Mouse (Mus musculus) heart, embryonic 12.5 days (tissue): ENCODE data around the gene Pms1. TPM values are rescaled to one million over a fixed set of nuclear protein-coding genes. Genes with fewer than 3 reads are reported as not detected.

ENCODE experiments used
- ATAC-seq: fragments of 200-750 bp; cut with Nextera tagmentation; 2 replicates; pipeline ENCODE4 v1.8.0; 2017; ENCODE audit warnings: moderate TSS enrichment, moderate library complexity; ENCODE audit not compliant: insufficient number of reproducible peaks, low FRiP score
- H3K27ac ChIP-seq: fragments of 300-500 bp; sonication (generic); 2 replicates; pipeline ENCODE4 v1.5.1; 2016; ENCODE audit warnings: mild to moderate bottlenecking, moderate library complexity; ENCODE audit not compliant: poor library complexity, severe bottlenecking
- H3K27me3 ChIP-seq: fragments of 300-500 bp; sonication (generic); replicated peaks from 2 replicates; pipeline ENCODE4 v1.6.1; 2016; ENCODE audit warnings: mild to moderate bottlenecking, moderate library complexity
- H3K36me3 ChIP-seq: fragments of 300-500 bp; sonication (generic); 2 replicates; pipeline ENCODE4 v1.6.1; 2016; ENCODE audit warnings: mild to moderate bottlenecking, moderate library complexity
- H3K4me1 ChIP-seq: fragments of 300-500 bp; sonication (generic); replicated peaks from 2 replicates; pipeline ENCODE4 v1.6.1; 2016; ENCODE audit warnings: mild to moderate bottlenecking
- H3K4me2 ChIP-seq: fragments of 300-500 bp; sonication (generic); 2 replicates; pipeline ENCODE4 v1.6.1; 2016; ENCODE audit warnings: mild to moderate bottlenecking, moderate library complexity
- H3K4me3 ChIP-seq: fragments of 300-500 bp; sonication (generic); 2 replicates; pipeline ENCODE4 v1.5.1; 2016; ENCODE audit warnings: mild to moderate bottlenecking
- H3K9ac ChIP-seq: fragments of 300-500 bp; sonication (generic); 2 replicates; pipeline ENCODE4 v1.6.1; 2016; ENCODE audit warnings: mild to moderate bottlenecking, moderate library complexity
- H3K9me3 ChIP-seq: fragments of 300-500 bp; sonication (generic); replicated peaks from 2 replicates; pipeline ENCODE4 v1.6.1; 2016; ENCODE audit warnings: mild to moderate bottlenecking, moderate library complexity
- WGBS: fragments of 180-500 bp; shearing (Covaris S2); methylation state at CpG from one replicate; pipeline ENCODE4 v1.1.7; 2016; 5-methylcytosine and 5-hydroxymethylcytosine counted together
- polyA plus RNA-seq: library from polyadenylated mRNA; unstranded; fragments of >200 nt; fragmentation: Nextera tagmentation; extraction: Ambion mirVana; gene quantifications from 2 replicates; pipeline ENCODE4 v1.2.1, GENCODE M21; 2016

Gene Pms1
- polyA plus RNA-seq, 1 experiment from 2014 or later = 15.5 TPM

GRCm38 (mm10) chr1:53194536-53194935 lies 102.3 kb downstream of the Pms1 start:
- Histone ChIP-seq H3K4me1 (peaks cover 18% of the 10 kb centered on the region; the same call in 1 of the 2 replicates), H3K27ac (no peak overlapping the region), H3K27me3 (no peaks in the 10 kb centered on the region), H3K4me3 (no peak overlapping the region), H3K36me3 (no peaks in the 10 kb centered on the region), H3K4me2 (no peak overlapping the region), H3K9ac (no peak overlapping the region), H3K9me3 (no peaks in the 10 kb centered on the region)
- ATAC-seq = no peak
- WGBS = 65% methylated on average over 3 of the region's 3 CpGs

DNA sequence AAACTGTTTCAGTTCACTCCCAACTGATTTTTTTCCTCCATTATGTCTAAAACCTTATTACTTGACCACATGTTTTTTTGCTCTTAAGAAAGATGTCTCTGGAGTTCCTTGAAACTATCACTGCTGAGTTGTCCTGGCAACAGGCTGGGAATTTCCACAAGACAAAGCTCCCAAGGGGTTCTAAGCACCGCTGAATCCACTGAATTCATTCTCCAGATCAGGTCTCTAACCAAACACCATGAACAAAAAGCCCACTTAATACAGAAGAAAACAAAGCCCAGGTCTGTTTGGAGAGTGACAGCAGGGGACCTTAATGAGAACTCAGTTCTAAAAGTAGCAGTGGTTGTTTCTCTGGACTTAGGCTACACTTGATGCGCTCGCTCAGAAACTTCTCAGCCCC lies 105.6 kb downstream of the Pms1 start:
- H3K27ac ChIP-seq = no peak overlapping the region
- WGBS = 83% methylated on average over 3 of the region's 3 CpGs
- H3K4me2 ChIP-seq = no peak overlapping the region
- no peaks in the 10 kb centered on the region for H3K9me3 ChIP-seq
- H3K4me3 ChIP-seq = no peak overlapping the region
- H3K36me3 ChIP-seq = no peaks in the 10 kb centered on the region; the same call in 1 of the 2 replicates
- peaks cover 16% of the 10 kb centered on the region; the same call in 1 of the 2 replicates for H3K4me1 ChIP-seq
- no peak overlapping the region for H3K9ac ChIP-seq
- ATAC-seq = no peak
- H3K27me3 ChIP-seq = no peaks in the 10 kb centered on the region

GRCm38 (mm10) chr1:53189620-53190019 lies 107.2 kb downstream of the Pms1 start:
- H3K27ac ChIP-seq = no peak overlapping the region
- WGBS = 62% methylated on average over 3 of the region's 3 CpGs
- H3K36me3 ChIP-seq = no peaks in the 10 kb centered on the region; the same call in 1 of the 2 replicates
- H3K27me3 ChIP-seq = no peaks in the 10 kb centered on the region
- peaks cover 11% of the 10 kb centered on the region; the same call in 1 of the 2 replicates for H3K4me1 ChIP-seq
- no peak for ATAC-seq
- H3K9ac ChIP-seq = no peak overlapping the region
- no peak overlapping the region for H3K4me2 ChIP-seq
- H3K9me3 ChIP-seq = no peaks in the 10 kb centered on the region
- H3K4me3 ChIP-seq = no peak overlapping the region

GRCm38 (mm10) chr1:53187536-53187935 lies 109.3 kb downstream of the Pms1 start, which contains the start of gene 1700019A02Rik:
Gene 1700019A02Rik (minus strand): TSS chr1:53187636.
- Histone ChIP-seq H3K4me2 (no peak within 1 kb of the TSS), H3K9me3 (no peaks in the 10 kb centered on the region), H3K4me1 (peaks cover 7% of the 10 kb centered on the region; the same call in 1 of the 2 replicates), H3K27ac (no peak within 1 kb of the TSS), H3K4me3 (no peak within 1 kb of the TSS), H3K36me3 (no peaks in the 10 kb centered on the region; the same call in 1 of the 2 replicates), H3K9ac (no peak within 1 kb of the TSS), H3K27me3 (no peaks in the 10 kb centered on the region)
- 94% methylated on average over 8 of the region's 8 CpGs for WGBS
- no peak for ATAC-seq

DNA sequence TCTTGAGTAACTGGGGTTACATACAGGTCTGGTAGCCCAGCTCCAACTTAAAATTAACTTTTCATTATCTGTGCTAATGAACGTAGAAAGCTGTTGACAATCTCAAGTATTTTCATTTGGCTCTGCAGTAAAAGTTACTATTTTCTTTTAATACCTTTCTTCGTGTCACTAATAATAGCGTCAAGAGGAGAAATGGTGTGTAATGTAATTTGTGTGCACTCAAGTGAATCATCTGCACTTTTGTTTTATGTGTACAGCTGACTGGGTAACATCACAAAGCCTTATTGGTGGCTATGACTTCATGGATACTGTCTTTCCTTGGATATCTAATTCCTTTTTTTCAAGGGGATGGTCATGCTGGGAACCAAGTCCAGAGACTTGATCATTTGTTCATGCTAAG lies 110.5 kb downstream of the Pms1 start:
- Histone ChIP-seq H3K4me3 (no peak overlapping the region), H3K27ac (no peak overlapping the region), H3K4me1 (peaks cover 7% of the 10 kb centered on the region; the same call in 1 of the 2 replicates), H3K27me3 (no peaks in the 10 kb centered on the region), H3K4me2 (no peak overlapping the region), H3K9me3 (no peaks in the 10 kb centered on the region), H3K36me3 (no peaks in the 10 kb centered on the region; the same call in 1 of the 2 replicates), H3K9ac (no peak overlapping the region)
- ATAC-seq = no peak
- 89% methylated on average over 3 of the region's 3 CpGs for WGBS

DNA sequence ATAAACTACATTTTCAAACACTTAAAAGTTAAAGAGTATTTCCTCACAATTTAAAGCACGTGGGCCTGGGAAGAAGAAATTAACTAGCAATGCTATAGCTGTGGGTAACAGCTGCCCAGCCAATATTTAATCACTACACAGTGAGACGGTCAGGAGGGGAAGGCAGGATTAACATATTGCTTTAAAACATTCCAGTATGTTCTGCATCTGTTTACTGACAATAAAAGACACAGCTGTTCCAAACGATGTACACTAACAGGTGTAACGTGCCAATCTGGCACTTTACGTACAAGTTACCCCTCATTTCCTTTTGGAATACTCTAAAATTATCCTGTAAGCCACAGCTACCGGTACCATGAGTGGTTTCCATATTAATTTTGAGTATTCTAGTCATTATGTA lies 139.1 kb downstream of the Pms1 start:
- no peak for ATAC-seq
- H3K9ac ChIP-seq = no peak overlapping the region
- H3K4me3 ChIP-seq = no peak overlapping the region
- 86% methylated on average over 6 of the region's 6 CpGs for WGBS
- H3K4me1 ChIP-seq = no peaks in the 10 kb centered on the region
- H3K9me3 ChIP-seq = no peaks in the 10 kb centered on the region
- H3K36me3 ChIP-seq = no peaks in the 10 kb centered on the region
- no peak overlapping the region for H3K4me2 ChIP-seq
- no peak overlapping the region for H3K27ac ChIP-seq
- no peaks in the 10 kb centered on the region for H3K27me3 ChIP-seq

Other genes with a start within 250 kb of the Pms1 start
- 13.0 and 13.1 TPM in 2 replicates for gene Mstn, start 235.4 kb downstream of the Pms1 start, polyA plus RNA-seq
- gene 1700019A02Rik, start 109.4 kb downstream of the Pms1 start, polyA plus RNA-seq = not detected in 2 replicates
- gene Ormdl1, start 77 bp upstream of the Pms1 start, polyA plus RNA-seq = 40.4 and 44.8 TPM in 2 replicates
- gene Gm28778, start 93 bp upstream of the Pms1 start, polyA plus RNA-seq = not detected in 2 replicates
- 29.8 and 33.7 TPM in 2 replicates for gene Osgepl1, start 16.6 kb upstream of the Pms1 start, polyA plus RNA-seq
- 1.1 and 5.7 TPM in 2 replicates for gene Asdurf, start 55.6 kb upstream of the Pms1 start, polyA plus RNA-seq
- 0.13 and 0.57 TPM in 2 replicates for gene Gm28551, start 55.6 kb upstream of the Pms1 start, polyA plus RNA-seq
- 80.8 and 82.2 TPM in 2 replicates for gene Asnsd1, start 55.7 kb upstream of the Pms1 start, polyA plus RNA-seq